Mouse (Mus musculus): ENCODE results near the gene Cldn7. TPM values are rescaled to one million over a fixed set of nuclear protein-coding genes. Genes with fewer than 3 reads are reported as not detected.

Gene Cldn7
- polyA plus RNA-seq, 1 experiment from 2014 or later, result 397 TPM

GRCm38 (mm10) chr11:69980196-69981140 lies 15.9 kb downstream of the Cldn7 start:
- peak overlapping the region; percentile 99 for H3K9ac ChIP-seq (ENCODE audit: low read length)
- H3K27me3 ChIP-seq (ENCODE audit: control insufficient read depth, insufficient read depth, low read length), result no peaks in the 10 kb centered on the region
- H3K4me1 ChIP-seq (ENCODE audit: control insufficient read depth, insufficient read depth, low read length), result peaks cover 16% of the 10 kb centered on the region
- peak overlapping the region; percentile 94 for H3K4me3 ChIP-seq (replicated peaks; ENCODE audit: low read length)
- peak overlapping the region; percentile 99 for H3K27ac ChIP-seq (ENCODE audit: low read length)
- no peaks in the 10 kb centered on the region for H3K9me3 ChIP-seq (replicated peaks; ENCODE audit: control insufficient read depth, low read length)
- H3K36me3 ChIP-seq (ENCODE audit: control insufficient read depth, insufficient read depth, low read length), result peaks cover 12% of the 10 kb centered on the region
- peak; percentile 96 for ATAC-seq (ENCODE audit: insufficient read depth, low FRiP score)
- peak overlapping the region; percentile 76 for H3K4me2 ChIP-seq (ENCODE audit: low read depth, low read length)
- WGBS, result under 1% methylated on average over 51 of the region's 60 CpGs

DNA sequence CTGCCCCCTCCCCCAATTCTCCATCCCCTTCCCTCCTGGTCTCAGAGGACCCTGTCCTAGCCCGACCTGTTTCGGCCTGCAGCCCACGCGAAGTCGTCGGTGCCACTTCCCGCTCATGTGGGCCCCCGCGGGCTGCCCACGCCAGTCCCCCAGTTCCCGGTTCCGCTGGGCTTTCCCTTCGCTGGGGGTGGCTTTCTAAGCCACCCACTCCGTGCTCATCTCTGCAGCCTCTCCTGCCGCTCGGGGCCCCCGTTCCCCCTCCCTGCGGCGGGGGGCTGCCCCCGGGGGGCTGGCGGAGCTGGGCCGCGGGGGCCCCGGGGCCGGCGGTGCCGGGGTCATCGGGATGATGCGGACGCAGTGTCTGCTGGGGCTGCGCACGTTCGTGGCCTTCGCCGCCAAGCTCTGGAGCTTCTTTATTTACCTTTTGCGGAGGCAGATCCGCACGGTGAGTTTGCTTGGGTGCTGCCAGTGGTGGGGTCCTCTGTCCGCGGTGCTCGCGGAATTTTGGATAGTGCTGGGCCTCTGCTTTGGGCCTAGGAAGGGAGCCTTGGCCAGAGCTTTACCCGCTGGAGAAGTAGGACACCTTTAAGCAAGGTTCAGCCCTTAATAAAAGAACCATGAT lies 16.7 kb downstream of the Cldn7 start, which contains the start of gene Ctdnep1:
Ctdnep1 (plus strand) TSS at position 16 of the 622 bp plus-strand sequence.
- Histone ChIP-seq H3K4me1 (ENCODE audit: control insufficient read depth, insufficient read depth, low read length) (peaks cover 16% of the 10 kb centered on the region), H3K9me3 (replicated peaks; ENCODE audit: control insufficient read depth, low read length) (no peaks in the 10 kb centered on the region), H3K27me3 (ENCODE audit: control insufficient read depth, insufficient read depth, low read length) (no peaks in the 10 kb centered on the region), H3K4me2 (ENCODE audit: low read depth, low read length) (peak within 1 kb of the TSS; percentile 76), H3K9ac (ENCODE audit: low read length) (peak within 1 kb of the TSS; percentile 99), H3K27ac (ENCODE audit: low read length) (peak within 1 kb of the TSS; percentile 99), H3K36me3 (ENCODE audit: control insufficient read depth, insufficient read depth, low read length) (peaks cover 12% of the 10 kb centered on the region), H3K4me3 (replicated peaks; ENCODE audit: low read length) (peak within 1 kb of the TSS; percentile 94)
- ATAC-seq (ENCODE audit: insufficient read depth, low FRiP score), result no peak
- under 1% methylated on average over 39 of the region's 43 CpGs for WGBS

DNA sequence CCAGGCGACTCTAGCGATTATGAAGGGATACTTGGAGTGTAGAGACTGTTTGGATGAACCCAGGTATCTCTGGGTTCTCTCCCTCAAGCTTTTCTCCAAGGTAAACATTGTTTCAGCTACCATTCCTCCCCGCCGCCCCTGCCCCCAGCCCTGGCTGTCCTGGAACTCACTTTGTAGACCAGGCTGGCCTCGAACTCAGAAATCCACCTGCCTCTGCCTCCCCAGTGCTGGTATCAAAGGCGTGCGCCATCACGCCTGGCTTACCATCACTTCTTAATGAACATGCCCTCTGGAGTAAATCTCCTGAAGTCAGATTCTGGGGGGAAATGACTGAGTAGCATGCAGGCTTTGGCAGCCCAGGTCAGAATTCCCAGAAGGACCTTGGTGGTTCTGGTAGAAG lies 17.6 kb downstream of the Cldn7 start, which contains the start of gene Elp5:
Elp5 (minus strand) TSS at position 293 of the 400 bp plus-strand sequence.
- peak within 1 kb of the TSS; percentile 99 for H3K9ac ChIP-seq (ENCODE audit: low read length)
- peak within 1 kb of the TSS; percentile 99 for H3K27ac ChIP-seq (ENCODE audit: low read length)
- H3K27me3 ChIP-seq (ENCODE audit: control insufficient read depth, insufficient read depth, low read length), result no peaks in the 10 kb centered on the region
- peak within 1 kb of the TSS; percentile 94 for H3K4me3 ChIP-seq (replicated peaks; ENCODE audit: low read length)
- peaks cover 16% of the 10 kb centered on the region for H3K4me1 ChIP-seq (ENCODE audit: control insufficient read depth, insufficient read depth, low read length)
- H3K4me2 ChIP-seq (ENCODE audit: low read depth, low read length), result peak within 1 kb of the TSS; percentile 76
- no peak for ATAC-seq (ENCODE audit: insufficient read depth, low FRiP score)
- 38% methylated on average over 8 of the region's 8 CpGs for WGBS
- peaks cover 14% of the 10 kb centered on the region for H3K36me3 ChIP-seq (ENCODE audit: control insufficient read depth, insufficient read depth, low read length)
- no peaks in the 10 kb centered on the region for H3K9me3 ChIP-seq (replicated peaks; ENCODE audit: control insufficient read depth, low read length)

GRCm38 (mm10) chr11:69982877-69983276 lies 18.3 kb downstream of the Cldn7 start:
- H3K27ac ChIP-seq (ENCODE audit: low read length), result 0 out of 2 replicates have a peak overlapping the region, but pooled peaks have one; percentile 7
- no peak for ATAC-seq (ENCODE audit: insufficient read depth, low FRiP score)
- H3K4me3 ChIP-seq (replicated peaks; ENCODE audit: low read length), result peak overlapping the region; percentile 94; the same call in 1 of the 2 replicates
- H3K4me2 ChIP-seq (ENCODE audit: low read depth, low read length), result peak overlapping the region; percentile 76
- H3K36me3 ChIP-seq (ENCODE audit: control insufficient read depth, insufficient read depth, low read length), result peaks cover 14% of the 10 kb centered on the region
- H3K9me3 ChIP-seq (replicated peaks; ENCODE audit: control insufficient read depth, low read length), result no peaks in the 10 kb centered on the region
- no peaks in the 10 kb centered on the region for H3K27me3 ChIP-seq (ENCODE audit: control insufficient read depth, insufficient read depth, low read length)
- peaks cover 16% of the 10 kb centered on the region for H3K4me1 ChIP-seq (ENCODE audit: control insufficient read depth, insufficient read depth, low read length)
- peak overlapping the region; percentile 99 for H3K9ac ChIP-seq (ENCODE audit: low read length)
- WGBS, result 14% methylated on average over 5 of the region's 5 CpGs

- ATAC-seq (ENCODE audit: insufficient read depth, low FRiP score), result no peak
- Histone ChIP-seq H3K27me3 (ENCODE audit: control insufficient read depth, insufficient read depth, low read length) (no peaks in the 10 kb centered on the region), H3K9me3 (replicated peaks; ENCODE audit: control insufficient read depth, low read length) (no peaks in the 10 kb centered on the region), H3K9ac (ENCODE audit: low read length) (peak overlapping the region; percentile 99), H3K4me2 (ENCODE audit: low read depth, low read length) (no peak overlapping the region; the same call in 1 of the 2 replicates), H3K4me1 (ENCODE audit: control insufficient read depth, insufficient read depth, low read length) (peaks cover 16% of the 10 kb centered on the region), H3K36me3 (ENCODE audit: control insufficient read depth, insufficient read depth, low read length) (peaks cover 15% of the 10 kb centered on the region), H3K27ac (ENCODE audit: low read length) (0 out of 2 replicates have a peak overlapping the region, but pooled peaks have one; percentile 7), H3K4me3 (replicated peaks; ENCODE audit: low read length) (no peak overlapping the region)
- WGBS, result 85% methylated on average over 4 of the region's 4 CpGs
Observed at GRCm38 (mm10) chr11:69983377-69983776, 18.8 kb downstream of the Cldn7 start.

- no peak overlapping the region for H3K9ac ChIP-seq (ENCODE audit: low read length)
- no peak overlapping the region for H3K4me3 ChIP-seq (replicated peaks; ENCODE audit: low read length)
- no peaks in the 10 kb centered on the region for H3K27me3 ChIP-seq (ENCODE audit: control insufficient read depth, insufficient read depth, low read length)
- H3K27ac ChIP-seq (ENCODE audit: low read length), result no peak overlapping the region
- H3K36me3 ChIP-seq (ENCODE audit: control insufficient read depth, insufficient read depth, low read length), result peaks cover 25% of the 10 kb centered on the region
- peaks cover 15% of the 10 kb centered on the region for H3K4me1 ChIP-seq (ENCODE audit: control insufficient read depth, insufficient read depth, low read length)
- no peak overlapping the region for H3K4me2 ChIP-seq (ENCODE audit: low read depth, low read length)
- 88% methylated on average over 8 of the region's 8 CpGs for WGBS
- H3K9me3 ChIP-seq (replicated peaks; ENCODE audit: control insufficient read depth, low read length), result no peaks in the 10 kb centered on the region
- ATAC-seq (ENCODE audit: insufficient read depth, low FRiP score), result no peak
Observed at GRCm38 (mm10) chr11:69984431-69984830, 19.9 kb downstream of the Cldn7 start.

DNA sequence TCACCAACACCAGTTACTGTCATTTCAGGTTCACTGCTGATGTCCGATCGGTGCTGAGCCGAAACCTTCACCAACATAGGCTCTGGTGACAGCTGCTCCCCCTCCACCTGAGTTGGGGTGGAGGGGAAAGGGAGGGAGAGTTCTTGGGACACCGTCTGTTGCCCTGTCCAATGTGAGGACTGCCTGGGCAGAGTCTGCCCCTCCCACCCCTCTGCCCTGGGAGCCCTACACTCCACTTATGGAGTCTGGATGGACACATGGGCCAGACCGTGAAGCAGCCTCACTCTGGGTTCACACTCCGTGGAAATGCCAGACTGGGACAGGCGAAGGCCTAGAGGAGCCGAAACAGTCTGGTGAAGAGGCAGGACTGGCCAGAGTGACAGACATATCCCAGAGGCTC lies 25.4 kb downstream of the Cldn7 start:
- H3K36me3 ChIP-seq (ENCODE audit: control insufficient read depth, insufficient read depth, low read length), result peaks cover 32% of the 10 kb centered on the region
- peak overlapping the region; percentile 96 for H3K27ac ChIP-seq (ENCODE audit: low read length)
- ATAC-seq (ENCODE audit: insufficient read depth, low FRiP score), result no peak

GRCm38 (mm10) chr11:69990850-69991691 lies 26.5 kb downstream of the Cldn7 start, which contains the start of gene Gabarap:
Gabarap (plus strand) TSS chr11:69991143.
- Histone ChIP-seq H3K27ac (ENCODE audit: low read length) (peak within 1 kb of the TSS; percentile 96), H3K36me3 (ENCODE audit: control insufficient read depth, insufficient read depth, low read length) (peaks cover 28% of the 10 kb centered on the region), H3K4me2 (ENCODE audit: low read depth, low read length) (peak within 1 kb of the TSS; percentile 73), H3K9ac (ENCODE audit: low read length) (peak within 1 kb of the TSS; percentile 98), H3K4me1 (ENCODE audit: control insufficient read depth, insufficient read depth, low read length) (peaks cover 24% of the 10 kb centered on the region), H3K27me3 (ENCODE audit: control insufficient read depth, insufficient read depth, low read length) (no peaks in the 10 kb centered on the region), H3K9me3 (replicated peaks; ENCODE audit: control insufficient read depth, low read length) (no peaks in the 10 kb centered on the region), H3K4me3 (replicated peaks; ENCODE audit: low read length) (peak within 1 kb of the TSS; percentile 96)
- peak; percentile 75 for ATAC-seq (ENCODE audit: insufficient read depth, low FRiP score)
- under 1% methylated on average over 40 of the region's 40 CpGs for WGBS

More for the DNA sequence above, 25.4 kb downstream of the Cldn7 start:
- Histone ChIP-seq H3K27me3 (ENCODE audit: control insufficient read depth, insufficient read depth, low read length) (no peaks in the 10 kb centered on the region), H3K4me1 (ENCODE audit: control insufficient read depth, insufficient read depth, low read length) (peaks cover 22% of the 10 kb centered on the region), H3K9me3 (replicated peaks; ENCODE audit: control insufficient read depth, low read length) (no peaks in the 10 kb centered on the region), H3K9ac (ENCODE audit: low read length) (no peak overlapping the region), H3K4me3 (replicated peaks; ENCODE audit: low read length) (no peak overlapping the region), H3K4me2 (ENCODE audit: low read depth, low read length) (no peak overlapping the region)
- 92% methylated on average over 8 of the region's 8 CpGs for WGBS

Data from stomach, embryonic 16.5 days (tissue).